Mouse (Mus musculus): ENCODE results near the gene Ssna1. TPM values are rescaled to one million over a fixed set of nuclear protein-coding genes. Genes with fewer than 3 reads are reported as not detected.

Ssna1 gene
- polyA plus RNA-seq, 1 experiment from 2014 or later: 181 TPM

GRCm38 (mm10) chr2:25231038-25231437 lies 41.2 kb downstream of the Ssna1 start:
- Histone ChIP-seq H3K9me3 (ENCODE audit: control insufficient read depth, low read length) (no peaks in the 10 kb centered on the region), H3K27ac (ENCODE audit: low read depth, low read length) (no peak overlapping the region), H3K27me3 (replicated peaks; ENCODE audit: control insufficient read depth, insufficient read depth, low read length) (0 out of 2 replicates have a peak, but pooled peaks cover 2% of the 10 kb centered on the region), H3K9ac (ENCODE audit: low read depth, low read length) (no peak overlapping the region), H3K4me3 (ENCODE audit: low read length) (no peak overlapping the region), H3K4me1 (ENCODE audit: control insufficient read depth, insufficient read depth, low read depth, low read length) (peaks cover 3% of the 10 kb centered on the region; the same call in 1 of the 2 replicates), H3K4me2 (ENCODE audit: low read length) (no peak overlapping the region), H3K36me3 (ENCODE audit: control insufficient read depth, insufficient read depth, low read length) (no peaks in the 10 kb centered on the region)
- ATAC-seq: no peak
- 51% methylated on average over 12 of the region's 12 CpGs for WGBS

GRCm38 (mm10) chr2:25230581-25230980 lies 41.7 kb downstream of the Ssna1 start:
- 0 out of 2 replicates have a peak, but pooled peaks cover 2% of the 10 kb centered on the region for H3K27me3 ChIP-seq (replicated peaks; ENCODE audit: control insufficient read depth, insufficient read depth, low read length)
- WGBS: 90% methylated on average over 7 of the region's 7 CpGs
- peaks cover 5% of the 10 kb centered on the region for H3K4me1 ChIP-seq (ENCODE audit: control insufficient read depth, insufficient read depth, low read depth, low read length)
- H3K36me3 ChIP-seq (ENCODE audit: control insufficient read depth, insufficient read depth, low read length): no peaks in the 10 kb centered on the region
- H3K9ac ChIP-seq (ENCODE audit: low read depth, low read length): no peak overlapping the region
- H3K4me2 ChIP-seq (ENCODE audit: low read length): no peak overlapping the region
- ATAC-seq: no peak
- H3K4me3 ChIP-seq (ENCODE audit: low read length): no peak overlapping the region
- H3K9me3 ChIP-seq (ENCODE audit: control insufficient read depth, low read length): no peaks in the 10 kb centered on the region
- no peak overlapping the region for H3K27ac ChIP-seq (ENCODE audit: low read depth, low read length)

GRCm38 (mm10) chr2:25229582-25229981 lies 42.7 kb downstream of the Ssna1 start:
- H3K27ac ChIP-seq (ENCODE audit: low read depth, low read length): no peak overlapping the region
- 0 out of 2 replicates have a peak, but pooled peaks cover 2% of the 10 kb centered on the region for H3K27me3 ChIP-seq (replicated peaks; ENCODE audit: control insufficient read depth, insufficient read depth, low read length)
- no peak overlapping the region for H3K9ac ChIP-seq (ENCODE audit: low read depth, low read length)
- no peaks in the 10 kb centered on the region for H3K9me3 ChIP-seq (ENCODE audit: control insufficient read depth, low read length)
- no peak overlapping the region for H3K4me3 ChIP-seq (ENCODE audit: low read length)
- no peak for ATAC-seq
- no peaks in the 10 kb centered on the region for H3K36me3 ChIP-seq (ENCODE audit: control insufficient read depth, insufficient read depth, low read length)
- H3K4me2 ChIP-seq (ENCODE audit: low read length): no peak overlapping the region
- H3K4me1 ChIP-seq (ENCODE audit: control insufficient read depth, insufficient read depth, low read depth, low read length): peaks cover 7% of the 10 kb centered on the region
- 80% methylated on average over 5 of the region's 5 CpGs for WGBS

GRCm38 (mm10) chr2:25228995-25229530 lies 43.2 kb downstream of the Ssna1 start:
- H3K4me2 ChIP-seq (ENCODE audit: low read length): no peak overlapping the region
- no peak overlapping the region for H3K4me3 ChIP-seq (ENCODE audit: low read length)
- no peaks in the 10 kb centered on the region for H3K9me3 ChIP-seq (ENCODE audit: control insufficient read depth, low read length)
- WGBS: 68% methylated on average over 6 of the region's 6 CpGs
- no peaks in the 10 kb centered on the region for H3K36me3 ChIP-seq (ENCODE audit: control insufficient read depth, insufficient read depth, low read length)
- H3K9ac ChIP-seq (ENCODE audit: low read depth, low read length): peak overlapping the region; percentile 25; the same call in 1 of the 2 replicates
- peaks cover 7% of the 10 kb centered on the region for H3K4me1 ChIP-seq (ENCODE audit: control insufficient read depth, insufficient read depth, low read depth, low read length)
- H3K27me3 ChIP-seq (replicated peaks; ENCODE audit: control insufficient read depth, insufficient read depth, low read length): 0 out of 2 replicates have a peak, but pooled peaks cover 2% of the 10 kb centered on the region
- no peak for ATAC-seq
- H3K27ac ChIP-seq (ENCODE audit: low read depth, low read length): no peak overlapping the region

GRCm38 (mm10) chr2:25228431-25228889 lies 43.8 kb downstream of the Ssna1 start:
- no peak for ATAC-seq
- H3K36me3 ChIP-seq (ENCODE audit: control insufficient read depth, insufficient read depth, low read length): no peaks in the 10 kb centered on the region
- no peaks in the 10 kb centered on the region for H3K9me3 ChIP-seq (ENCODE audit: control insufficient read depth, low read length)
- H3K4me2 ChIP-seq (ENCODE audit: low read length): peak overlapping the region; percentile 54
- H3K27me3 ChIP-seq (replicated peaks; ENCODE audit: control insufficient read depth, insufficient read depth, low read length): 0 out of 2 replicates have a peak, but pooled peaks cover 2% of the 10 kb centered on the region
- H3K4me3 ChIP-seq (ENCODE audit: low read length): peak overlapping the region; percentile 27
- peaks cover 10% of the 10 kb centered on the region for H3K4me1 ChIP-seq (ENCODE audit: control insufficient read depth, insufficient read depth, low read depth, low read length)
- 0% methylated on average over 7 of the region's 7 CpGs for WGBS
- no peak overlapping the region for H3K9ac ChIP-seq (ENCODE audit: low read depth, low read length)
- H3K27ac ChIP-seq (ENCODE audit: low read depth, low read length): peak overlapping the region; percentile 74

- H3K36me3 ChIP-seq (ENCODE audit: control insufficient read depth, insufficient read depth, low read length): no peaks in the 10 kb centered on the region
- no peak for ATAC-seq
- H3K4me1 ChIP-seq (ENCODE audit: control insufficient read depth, insufficient read depth, low read depth, low read length): peaks cover 14% of the 10 kb centered on the region
- no peak overlapping the region for H3K4me3 ChIP-seq (ENCODE audit: low read length)
- 89% methylated on average over 4 of the region's 4 CpGs for WGBS
- no peak overlapping the region for H3K4me2 ChIP-seq (ENCODE audit: low read length)
- no peak overlapping the region for H3K9ac ChIP-seq (ENCODE audit: low read depth, low read length)
- H3K9me3 ChIP-seq (ENCODE audit: control insufficient read depth, low read length): no peaks in the 10 kb centered on the region
- H3K27ac ChIP-seq (ENCODE audit: low read depth, low read length): no peak overlapping the region
- no peaks in the 10 kb centered on the region for H3K27me3 ChIP-seq (replicated peaks; ENCODE audit: control insufficient read depth, insufficient read depth, low read length)
Observed at GRCm38 (mm10) chr2:25227406-25227805, 44.8 kb downstream of the Ssna1 start.

GRCm38 (mm10) chr2:25226864-25227263 lies 45.4 kb downstream of the Ssna1 start:
- Histone ChIP-seq H3K9ac (ENCODE audit: low read depth, low read length) (no peak overlapping the region), H3K36me3 (ENCODE audit: control insufficient read depth, insufficient read depth, low read length) (0 out of 2 replicates have a peak, but pooled peaks cover under 1% of the 10 kb centered on the region), H3K27ac (ENCODE audit: low read depth, low read length) (no peak overlapping the region), H3K4me1 (ENCODE audit: control insufficient read depth, insufficient read depth, low read depth, low read length) (peaks cover 14% of the 10 kb centered on the region), H3K4me2 (ENCODE audit: low read length) (no peak overlapping the region), H3K27me3 (replicated peaks; ENCODE audit: control insufficient read depth, insufficient read depth, low read length) (no peaks in the 10 kb centered on the region), H3K4me3 (ENCODE audit: low read length) (no peak overlapping the region), H3K9me3 (ENCODE audit: control insufficient read depth, low read length) (no peaks in the 10 kb centered on the region)
- no peak for ATAC-seq
- 77% methylated on average over 5 of the region's 5 CpGs for WGBS

- H3K9ac ChIP-seq (ENCODE audit: low read depth, low read length): no peak overlapping the region
- no peak overlapping the region for H3K4me3 ChIP-seq (ENCODE audit: low read length)
- WGBS: 74% methylated on average over 8 of the region's 8 CpGs
Observed at GRCm38 (mm10) chr2:25225811-25226379, 46.3 kb downstream of the Ssna1 start.

More at GRCm38 (mm10) chr2:25225811-25226379, 46.3 kb downstream of the Ssna1 start:
- Histone ChIP-seq H3K4me2 (ENCODE audit: low read length) (peak overlapping the region; percentile 56; the same call in 1 of the 2 replicates), H3K4me1 (ENCODE audit: control insufficient read depth, insufficient read depth, low read depth, low read length) (peaks cover 14% of the 10 kb centered on the region), H3K27me3 (replicated peaks; ENCODE audit: control insufficient read depth, insufficient read depth, low read length) (no peaks in the 10 kb centered on the region), H3K9me3 (ENCODE audit: control insufficient read depth, low read length) (no peaks in the 10 kb centered on the region), H3K36me3 (ENCODE audit: control insufficient read depth, insufficient read depth, low read length) (peaks cover 3% of the 10 kb centered on the region; the same call in 1 of the 2 replicates), H3K27ac (ENCODE audit: low read depth, low read length) (peak overlapping the region; percentile 98)
- ATAC-seq: no peak

Measured in hindbrain, embryonic 16.5 days (tissue).